Mouse (Mus musculus): ENCODE measurements around the gene Thyn1. TPM values are rescaled to one million over a fixed set of nuclear protein-coding genes. Genes with fewer than 3 reads are reported as not detected.

Gene Thyn1
- total and polyA plus RNA-seq, 3 experiments: 105 to 130 TPM; not detected in 1

DNA sequence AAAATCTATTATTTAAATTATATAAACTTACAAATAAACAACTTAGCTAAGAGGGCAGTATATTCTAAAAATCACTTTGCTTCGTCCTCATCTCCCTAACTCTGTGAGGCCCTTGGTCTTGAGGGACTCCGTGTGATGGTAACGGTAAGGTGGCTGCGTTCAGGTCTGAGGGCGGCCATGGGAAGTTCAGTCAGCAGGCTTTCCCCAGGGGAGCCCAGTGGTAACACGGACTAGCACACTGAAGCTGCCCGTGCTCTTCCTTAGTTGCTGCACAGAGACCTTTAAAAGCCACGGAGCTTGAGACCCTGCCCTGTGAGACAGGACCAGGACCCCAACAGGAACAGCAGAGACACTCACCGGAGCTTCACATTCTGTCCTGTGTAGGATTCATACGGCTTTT, 19.5 kb downstream of the Thyn1 start:
- Histone ChIP-seq H3K9ac (ENCODE audit: control insufficient read depth, low read depth, low read length, poor library complexity, severe bottlenecking) (no peak overlapping the region), H3K27me3 (ENCODE audit: control insufficient read depth in 1 of 2, insufficient read depth in 2 of 2, low read length in 2 of 2) (no peaks in the 10 kb centered on the region), H3K36me3 (ENCODE audit: control insufficient read depth in 1 of 2, insufficient read depth in 2 of 2, low read length in 2 of 2) (peaks cover 6 to 7% of the 10 kb centered on the region in 2 experiments), H3K27ac (ENCODE audit: control insufficient read depth, low read depth, low read length) (no peak overlapping the region), H3K79me2 (ENCODE audit: control insufficient read depth, insufficient read depth, low read length, poor library complexity) (peaks cover 6% of the 10 kb centered on the region; the same call in 1 of the 2 replicates), H3K9me3 (replicated peaks; ENCODE audit: insufficient read depth, low read length) (no peaks in the 10 kb centered on the region), H3K4me1 (ENCODE audit: control insufficient read depth in 1 of 2, insufficient read depth in 2 of 2, low read length in 2 of 2) (peaks cover 2% of the 10 kb centered on the region in 2 experiments; a peak in 3 of 4 replicates), H3K4me3 (ENCODE audit: control insufficient read depth in 1 of 2, insufficient read depth in 1 of 2, low read depth in 2 of 2, low read length in 2 of 2) (no peak overlapping the region)
- TF ChIP-seq MXI1 (IDR thresholded peaks at IDR 0.05; ENCODE audit: low read depth, low read length) (no peak), MAFK (IDR thresholded peaks at IDR 0.05; ENCODE audit: borderline replicate concordance, low read depth, low read length) (no peak), MAZ (IDR thresholded peaks at IDR 0.05; ENCODE audit: low read depth, low read length) (no peak), RAD21 (IDR thresholded peaks at IDR 0.05; ENCODE audit: low read depth, low read length) (no peak), POLR2AphosphoS5 (IDR thresholded peaks at IDR 0.05; ENCODE audit: borderline replicate concordance, low read depth, low read length) (no peak), ETS1 (IDR thresholded peaks at IDR 0.05; ENCODE audit: low read depth, low read length) (no peak), JUND (IDR thresholded peaks at IDR 0.05; ENCODE audit: low read depth, low read length) (no peak), ZC3H11A (IDR thresholded peaks at IDR 0.05; ENCODE audit: low read depth, low read length) (no peak), USF2 (IDR thresholded peaks at IDR 0.05; ENCODE audit: borderline replicate concordance in 1 of 2, insufficient read depth in 1 of 2, low read depth in 1 of 2, low read length in 2 of 2) (no peak)
- no peak for DNase-seq (ENCODE audit: low read depth, low spot score)

GRCm38 (mm10) chr9:27023681-27024080, 24.2 kb downstream of the Thyn1 start:
- Histone ChIP-seq H3K4me3 (ENCODE audit: control insufficient read depth in 1 of 2, insufficient read depth in 1 of 2, low read depth in 2 of 2, low read length in 2 of 2) (no peak overlapping the region), H3K36me3 (ENCODE audit: control insufficient read depth in 1 of 2, insufficient read depth in 2 of 2, low read length in 2 of 2) (peaks cover 0 to 41% of the 10 kb centered on the region in 2 experiments; a peak in 3 of 4 replicates), H3K9me3 (replicated peaks; ENCODE audit: insufficient read depth, low read length) (no peaks in the 10 kb centered on the region), H3K27ac (ENCODE audit: control insufficient read depth, low read depth, low read length) (no peak overlapping the region), H3K4me1 (ENCODE audit: control insufficient read depth in 1 of 2, insufficient read depth in 2 of 2, low read length in 2 of 2) (peaks cover 15 to 25% of the 10 kb centered on the region in 2 experiments), H3K27me3 (ENCODE audit: control insufficient read depth in 1 of 2, insufficient read depth in 2 of 2, low read length in 2 of 2) (no peaks in the 10 kb centered on the region), H3K79me2 (ENCODE audit: control insufficient read depth, insufficient read depth, low read length, poor library complexity) (peaks cover 21% of the 10 kb centered on the region), H3K9ac (ENCODE audit: control insufficient read depth, low read depth, low read length, poor library complexity, severe bottlenecking) (no peak overlapping the region)
- peak; percentile 83 for DNase-seq (ENCODE audit: low read depth, low spot score)
- TF ChIP-seq JUND (IDR thresholded peaks at IDR 0.05; ENCODE audit: low read depth, low read length) (no peak), USF1 (IDR thresholded peaks at IDR 0.05; ENCODE audit: low read depth, low read length) (no peak), MAFK (IDR thresholded peaks at IDR 0.05; ENCODE audit: borderline replicate concordance, low read depth, low read length) (no peak), E2F4 (IDR thresholded peaks at IDR 0.05; ENCODE audit: borderline replicate concordance, low read depth, low read length) (no peak), TBP (IDR thresholded peaks at IDR 0.05; ENCODE audit: low read depth, low read length) (no peak), MYC (IDR thresholded peaks at IDR 0.05; ENCODE audit: low read depth, low read length) (no peak), ZC3H11A (IDR thresholded peaks at IDR 0.05; ENCODE audit: low read depth, low read length) (no peak), TAL1 (IDR thresholded peaks at IDR 0.05; ENCODE audit: low read length) (no peak), POLR2AphosphoS2 (IDR thresholded peaks at IDR 0.05; ENCODE audit: low read length) (no peak), TCF12 (IDR thresholded peaks at IDR 0.05; ENCODE audit: low read depth, low read length) (no peak), POLR2AphosphoS5 (IDR thresholded peaks at IDR 0.05; ENCODE audit: borderline replicate concordance, low read depth, low read length) (no peak), RCOR1 (IDR thresholded peaks at IDR 0.05; ENCODE audit: low read depth, low read length) (peak; percentile 50), RAD21 (IDR thresholded peaks at IDR 0.05; ENCODE audit: low read depth, low read length) (no peak), CTCF (IDR thresholded peaks at IDR 0.05 in 2 of 3, conservative IDR thresholded peaks at IDR 0.05 in 1 of 3; ENCODE audit: control insufficient read depth in 1 of 3, insufficient read depth in 1 of 3, low read depth in 2 of 3, low read length in 3 of 3, poor library complexity in 1 of 3, severe bottlenecking in 1 of 3) (no peak), MAX (IDR thresholded peaks at IDR 0.05; ENCODE audit: low read length) (no peak), ZKSCAN1 (IDR thresholded peaks at IDR 0.05; ENCODE audit: low read depth, low read length) (no peak), MXI1 (IDR thresholded peaks at IDR 0.05; ENCODE audit: low read depth, low read length) (0 out of 2 replicates have a peak, but pooled peaks have one; percentile 16), GABPA (IDR thresholded peaks at IDR 0.05; ENCODE audit: low read depth, low read length) (no peak), POLR2A (IDR thresholded peaks at IDR 0.05; ENCODE audit: control insufficient read depth in 1 of 2, insufficient read depth in 1 of 2, low read depth in 1 of 2, low read length in 2 of 2, poor library complexity in 1 of 2) (no peak), MEF2A (IDR thresholded peaks at IDR 0.05; ENCODE audit: extremely low read depth, insufficient replicate concordance, low read depth, low read length, poor library complexity, severe bottlenecking) (no peak), NRF1 (IDR thresholded peaks at IDR 0.05; ENCODE audit: insufficient read depth, low read depth, low read length, poor library complexity, severe bottlenecking) (no peak), CHD2 (IDR thresholded peaks at IDR 0.05; ENCODE audit: low read length) (no peak), ELF1 (IDR thresholded peaks at IDR 0.05; ENCODE audit: low read depth, low read length) (no peak), KAT2A (conservative IDR thresholded peaks at IDR 0.05; ENCODE audit: low read depth, low read length) (no peak), NELFE (IDR thresholded peaks at IDR 0.05; ENCODE audit: low read depth, low read length) (no peak), MAZ (IDR thresholded peaks at IDR 0.05; ENCODE audit: low read depth, low read length) (no peak), ZMIZ1 (IDR thresholded peaks at IDR 0.05; ENCODE audit: low read depth, low read length) (no peak), USF2 (IDR thresholded peaks at IDR 0.05; ENCODE audit: borderline replicate concordance in 1 of 2, insufficient read depth in 1 of 2, low read depth in 1 of 2, low read length in 2 of 2) (no peak)

Measured in MEL (cell line).